Mouse (Mus musculus) liver, postnatal 0 days (tissue): Measurements from ENCODE around the gene Pdzrn3.

ENCODE experiments used
- CTCF ChIP-seq: sonication (generic); IDR thresholded peaks from 2 replicates; pipeline ENCODE4 v1.5.1; 2016; ENCODE audit warnings: antibody characterized with exemption, low read depth
- EP300 ChIP-seq: IDR thresholded peaks from 2 replicates; pipeline ENCODE4 v1.6.1; 2016; ENCODE audit warnings: antibody characterized with exemption, low read depth, mild to moderate bottlenecking

DNA sequence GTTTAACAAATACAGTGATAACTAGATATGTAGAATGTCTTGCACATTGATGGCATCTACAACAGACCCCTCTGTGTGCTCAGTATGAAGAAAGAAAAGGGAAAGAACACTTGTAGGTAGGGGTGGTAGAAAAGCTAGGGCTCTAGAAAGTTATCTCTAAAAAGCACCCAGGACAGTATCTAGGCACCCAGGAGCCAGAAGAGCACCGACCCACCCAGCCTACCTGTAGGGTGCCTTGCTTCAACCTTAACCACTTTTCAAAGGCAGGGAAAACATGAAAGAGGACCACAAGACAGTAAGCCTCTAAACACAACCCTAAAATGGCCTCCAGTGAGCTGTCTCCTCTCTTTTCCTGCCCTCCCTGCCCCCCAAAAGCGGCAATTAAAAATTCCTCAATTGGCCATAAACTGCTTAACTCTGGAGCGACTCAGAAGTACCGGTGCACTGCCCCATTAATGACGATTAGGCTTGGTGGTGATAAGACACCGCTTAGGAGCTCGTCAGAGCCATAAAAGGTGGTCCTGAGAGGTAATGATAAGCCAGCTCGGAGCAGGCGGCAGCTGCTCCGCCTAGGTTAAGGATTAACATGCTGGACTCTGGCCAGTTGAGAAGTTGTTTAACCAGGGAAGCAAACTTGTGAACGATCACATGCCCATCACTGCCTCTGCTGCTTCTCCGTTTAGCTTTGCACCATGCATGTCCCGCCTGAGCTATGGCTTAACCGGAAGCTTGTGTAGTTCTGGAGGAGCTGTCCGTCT is 106.1 kb downstream of the Pdzrn3 start:
- TF ChIP-seq CTCF, result no peak
- peak; percentile 94 for TF ChIP-seq EP300
